Mouse (Mus musculus) left cerebral cortex, postnatal 4 days (tissue): ENCODE data around the gene Mrps34. TPM values are rescaled to one million over a fixed set of nuclear protein-coding genes. Genes with fewer than 3 reads are reported as not detected.

Source experiments
- total RNA-seq, 2 experiments: library from RNA; stranded (reverse); gene quantifications; 2 replicates each; pipeline ENCODE4 v1.2.3; 2021

The Mrps34 gene
- total RNA-seq, 2 experiments from 2014 or later = 48.9 to 50.0 TPM

Other genes with a start within 250 kb of the Mrps34 start
- 10 to 100 TPM; 40.2 to 43.6 TPM for gene Slc9a3r2, start 244.8 kb upstream of the Mrps34 start, total RNA-seq
- gene Npw, start 236.7 kb upstream of the Mrps34 start, total RNA-seq = under 1 TPM in 1 of 2 experiments, not detected in 1; 0.66 TPM
- gene Zfp598, start 225.4 kb upstream of the Mrps34 start, total RNA-seq = 10 to 100 TPM; 45.5 to 48.5 TPM
- gene Syngr3, start 205.2 kb upstream of the Mrps34 start, total RNA-seq = 100 to 1,000 TPM; 164 to 176 TPM
- gene Gfer, start 199.0 kb upstream of the Mrps34 start, total RNA-seq = 10 to 100 TPM; 21.0 to 22.7 TPM
- 1 to 10 TPM; 5.6 to 7.2 TPM for gene Noxo1, start 198.9 kb upstream of the Mrps34 start, total RNA-seq
- 10 to 100 TPM; 34.8 to 36.6 TPM for gene Tbl3, start 187.5 kb upstream of the Mrps34 start, total RNA-seq
- gene Rnf151, start 177.1 kb upstream of the Mrps34 start, total RNA-seq = not detected
- gene Rps2, start 177.0 kb upstream of the Mrps34 start, total RNA-seq = 100 to 1,000 TPM; 619 to 676 TPM
- gene Ndufb10, start 170.6 kb upstream of the Mrps34 start, total RNA-seq = 100 to 1,000 TPM; 130 to 145 TPM
- not detected for gene Rpl3l, start 167.3 kb upstream of the Mrps34 start, total RNA-seq
- 10 to 100 TPM; 36.6 to 42.7 TPM for gene Msrb1, start 158.5 kb upstream of the Mrps34 start, total RNA-seq
- not detected for gene Hs3st6, start 142.1 kb upstream of the Mrps34 start, total RNA-seq
- gene Meiob, start 90.8 kb upstream of the Mrps34 start, total RNA-seq = not detected
- gene Hagh, start 55.0 kb upstream of the Mrps34 start, total RNA-seq = 10 to 100 TPM; 48.0 to 50.0 TPM
- gene Fahd1, start 44.8 kb upstream of the Mrps34 start, total RNA-seq = 10 to 100 TPM; 13.1 to 13.8 TPM
- under 1 TPM in 1 of 2 experiments, not detected in 1; 0.22 TPM for gene Igfals, start 29.1 kb upstream of the Mrps34 start, total RNA-seq
- gene Nubp2, start 8.8 kb upstream of the Mrps34 start, total RNA-seq = 10 to 100 TPM; 35.9 to 39.3 TPM
- 10 to 100 TPM; 43.6 to 46.0 TPM for gene Spsb3, start 8.5 kb upstream of the Mrps34 start, total RNA-seq
- gene Eme2, start within 50 bp of the Mrps34 start, total RNA-seq = 10 to 100 TPM; 36.2 to 36.4 TPM
- 10 to 100 TPM; 38.7 to 43.0 TPM for gene Nme3, start 1.4 kb downstream of the Mrps34 start, total RNA-seq
- 100 to 1,000 TPM; 255 to 270 TPM for gene Mapk8ip3, start 41.9 kb downstream of the Mrps34 start, total RNA-seq
- gene Jpt2, start 65.6 kb downstream of the Mrps34 start, total RNA-seq = 10 to 100 TPM; 31.5 to 37.2 TPM
- 10 to 100 TPM; 27.7 to 29.0 TPM for gene Cramp1l, start 120.7 kb downstream of the Mrps34 start, total RNA-seq
- gene Ift140, start 121.0 kb downstream of the Mrps34 start, total RNA-seq = 10 to 100 TPM; 29.9 to 32.2 TPM
- 1 to 10 TPM; 5.4 to 6.7 TPM for gene Tmem204, start 188.5 kb downstream of the Mrps34 start, total RNA-seq
- gene Telo2, start 220.9 kb downstream of the Mrps34 start, total RNA-seq = 10 to 100 TPM; 58.3 to 59.3 TPM
- under 1 TPM; 0.32 to 0.34 TPM for gene Ptx4, start 225.6 kb downstream of the Mrps34 start, total RNA-seq
- gene Clcn7, start 238.3 kb downstream of the Mrps34 start, total RNA-seq = 10 to 100 TPM; 40.9 to 42.5 TPM